Mouse (Mus musculus) adrenal gland, postnatal 25 days (tissue): ENCODE measurements at regions not wholly inside any gene's neighbourhood (a gene's known extent, or its start where the extent isn't known, plus 50 kb on each side); places are given as distances from the start of the nearest gene placed in this dataset.

Experiments used
- DNase-seq: peaks from one replicate; pipeline ENCODE4 v3.0.0; 2021; ENCODE audit warnings: mixed read lengths

- no peak for DNase-seq
Observed at GRCm38 (mm10) chr2:48465483-48465882, 348.4 kb upstream of the Acvr2a start.

- DNase-seq, result no peak
Observed at GRCm38 (mm10) chr2:48468895-48469294, 345.0 kb upstream of the Acvr2a start.

- DNase-seq, result no peak
Observed at GRCm38 (mm10) chr2:48469357-48469756, 344.6 kb upstream of the Acvr2a start.

GRCm38 (mm10) chr2:48473102-48473501 is 340.8 kb upstream of the Acvr2a start:
- DNase-seq, result no peak

GRCm38 (mm10) chr2:48474642-48475041 is 339.3 kb upstream of the Acvr2a start:
- no peak for DNase-seq

- no peak for DNase-seq
Observed at GRCm38 (mm10) chr2:48476777-48477176, 337.1 kb upstream of the Acvr2a start.

GRCm38 (mm10) chr2:48477336-48477735 is 336.6 kb upstream of the Acvr2a start:
- no peak for DNase-seq

- peak; percentile 26 for DNase-seq
Observed at GRCm38 (mm10) chr2:48479601-48480000, 334.3 kb upstream of the Acvr2a start.

GRCm38 (mm10) chr2:48480428-48481191 is 333.3 kb upstream of the Acvr2a start:
- no peak for DNase-seq

- DNase-seq, result no peak
Observed at GRCm38 (mm10) chr2:48481209-48481742, 332.6 kb upstream of the Acvr2a start.

- no peak for DNase-seq
Observed at GRCm38 (mm10) chr2:48493574-48493973, 320.3 kb upstream of the Acvr2a start.

GRCm38 (mm10) chr2:48494065-48494464 is 319.8 kb upstream of the Acvr2a start:
- no peak for DNase-seq

- no peak for DNase-seq
Observed at GRCm38 (mm10) chr2:48494632-48495031, 319.3 kb upstream of the Acvr2a start.

- DNase-seq, result no peak
Observed at GRCm38 (mm10) chr2:48498047-48498723, 315.7 kb upstream of the Acvr2a start.

- no peak for DNase-seq
Observed at GRCm38 (mm10) chr2:48499396-48499795, 314.5 kb upstream of the Acvr2a start.

GRCm38 (mm10) chr2:48501387-48501786 is 312.5 kb upstream of the Acvr2a start:
- DNase-seq, result no peak

GRCm38 (mm10) chr2:48513848-48514247 is 300.1 kb upstream of the Acvr2a start:
- DNase-seq, result no peak

- DNase-seq, result no peak
Observed at GRCm38 (mm10) chr2:48519838-48520404, 294.0 kb upstream of the Acvr2a start.

GRCm38 (mm10) chr2:48520535-48520971 is 293.4 kb upstream of the Acvr2a start:
- no peak for DNase-seq

- DNase-seq, result no peak
Observed at GRCm38 (mm10) chr2:48535453-48535852, 278.5 kb upstream of the Acvr2a start.

GRCm38 (mm10) chr2:48536930-48537329 is 277.0 kb upstream of the Acvr2a start:
- no peak for DNase-seq

- DNase-seq, result no peak
Observed at GRCm38 (mm10) chr2:48538668-48539341, 275.1 kb upstream of the Acvr2a start.
